Mouse (Mus musculus): ENCODE measurements at regions not wholly inside any gene's neighbourhood (a gene's known extent, or its start where the extent isn't known, plus 50 kb on each side); places are given as distances from the start of the nearest gene placed in this dataset.

DNA sequence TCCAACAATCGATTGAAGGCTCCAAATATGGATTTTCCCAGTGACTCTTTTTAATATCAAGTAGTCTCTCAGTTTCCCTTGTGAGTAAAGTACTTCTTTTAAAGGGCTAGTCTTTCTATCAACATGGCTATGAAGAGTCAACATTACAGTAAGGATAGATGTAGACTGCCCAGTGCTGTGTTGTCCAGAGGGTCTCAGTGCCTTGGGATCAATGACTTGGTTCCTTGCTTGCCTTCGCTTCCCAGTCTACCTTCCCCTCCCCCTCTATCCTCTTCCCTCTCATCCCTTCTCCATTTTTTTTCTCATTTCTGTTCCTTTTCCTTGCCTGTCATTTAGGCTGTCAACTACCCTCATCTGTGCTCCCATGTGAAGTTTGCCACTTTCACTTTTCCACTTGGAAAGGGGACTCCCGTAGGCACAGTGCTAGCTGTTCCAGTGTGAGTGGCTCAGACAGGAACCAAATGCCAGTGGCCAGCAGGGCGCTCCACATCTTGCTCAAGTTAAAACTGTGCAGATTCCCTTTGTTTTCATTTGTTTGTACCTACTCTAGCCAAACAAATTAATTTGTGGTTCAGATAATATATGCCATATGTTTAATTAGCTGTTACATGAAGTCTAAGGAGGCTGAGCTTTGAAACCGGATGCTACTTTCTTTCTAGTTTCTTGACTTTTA is 608.9 kb downstream of the Lmo4 start:
- TF ChIP-seq CTCF (conservative IDR thresholded peaks at IDR 0.05; ENCODE audit: insufficient read depth, insufficient read length, low read depth, low read length): no peak
- no peak for TF ChIP-seq POLR2A (IDR thresholded peaks at IDR 0.05; ENCODE audit: low read depth, low read length)

All from kidney, adult 2 months (tissue).